Mouse (Mus musculus) G1E (cell line): ENCODE results near the gene Apba3. TPM values are rescaled to one million over a fixed set of nuclear protein-coding genes. Genes with fewer than 3 reads are reported as not detected.

Experiments used
- ATAC-seq: 2 replicates; pipeline ENCODE4 v1.8.0; 2016; ENCODE audit warnings: mild to moderate bottlenecking; ENCODE audit not compliant: insufficient number of reproducible peaks, poor library complexity, low FRiP score, severe bottlenecking; ENCODE audit errors: extremely low read depth
- DNase-seq: peaks from one replicate; pipeline ENCODE4 v3.0.0; 2012; ENCODE audit warnings: low spot score
- H3K27me3 ChIP-seq: 2 replicates; pipeline ENCODE4 v1.6.1; 2012; ENCODE audit warnings: mild to moderate bottlenecking, low read length, inconsistent platforms; ENCODE audit not compliant: insufficient read depth
- H3K36me3 ChIP-seq: replicated peaks from 2 replicates; pipeline ENCODE3; 2012; ENCODE audit warnings: mild to moderate bottlenecking, inconsistent platforms
- H3K4me1 ChIP-seq: 2 replicates; pipeline ENCODE4 v1.6.1; 2012; ENCODE audit warnings: low read depth, low read length, inconsistent platforms, mixed read lengths; ENCODE audit not compliant: insufficient read depth
- H3K4me3 ChIP-seq: 2 replicates; pipeline ENCODE4 v1.5.1; 2012; ENCODE audit warnings: low read depth, mild to moderate bottlenecking, inconsistent platforms, low read length, moderate library complexity, mixed read lengths
- H3K9me3 ChIP-seq: replicated peaks from 2 replicates; pipeline ENCODE4 v1.6.1; 2012; ENCODE audit warnings: inconsistent platforms
- CTCF ChIP-seq: IDR thresholded peaks from 2 replicates; pipeline ENCODE4 v1.5.1; 2012; ENCODE audit warnings: low read depth, low read length, inconsistent platforms, mixed read lengths
- GATA1 ChIP-seq: IDR thresholded peaks from 2 replicates; pipeline ENCODE4 v1.6.1; 2012; ENCODE audit warnings: borderline replicate concordance, low read length, inconsistent platforms, mixed read lengths
- GATA2 ChIP-seq: IDR thresholded peaks from 2 replicates; pipeline ENCODE4 v1.6.1; 2012; ENCODE audit warnings: low read depth, low read length, inconsistent platforms, borderline replicate concordance
- POLR2AphosphoS5 ChIP-seq: IDR thresholded peaks from 2 replicates; pipeline ENCODE4 v1.6.1; 2012; ENCODE audit warnings: low read depth, low read length, inconsistent platforms; ENCODE audit not compliant: insufficient replicate concordance
- TAL1 ChIP-seq: conservative IDR thresholded peaks from 2 replicates; pipeline ENCODE4 v1.6.1; 2012; ENCODE audit warnings: low read depth, low read length, inconsistent platforms, mixed read lengths
- polyA plus RNA-seq: library from polyadenylated mRNA; stranded (reverse); fragments of >175 nt; gene quantifications from 2 replicates; pipeline ENCODE4 v1.2.3, GENCODE M21; 2012
- total RNA-seq, 2 experiments: library from RNA; stranded (forward) in 1 of 2; stranded (reverse) in 1 of 2; fragments of 200-1000 nt in 1 of 2; fragments of >200 nt in 1 of 2; fragmentation: Nextera tagmentation in 1 of 2; gene quantifications; 2 replicates each; pipeline ENCODE4 v1.2.3; 2014 to 2017

Apba3 gene
- total and polyA plus RNA-seq, 3 experiments: 27.9 to 113 (median 44.6) TPM

GRCm38 (mm10) chr10:81313581-81313980, 46.8 kb downstream of the Apba3 start:
- Histone ChIP-seq H3K36me3 (peaks cover 100% of the 10 kb centered on the region), H3K27me3 (no peaks in the 10 kb centered on the region), H3K9me3 (no peaks in the 10 kb centered on the region), H3K4me3 (no peak overlapping the region), H3K4me1 (peaks cover 69% of the 10 kb centered on the region)
- ATAC-seq (no peak), DNase-seq (no peak)
- TF ChIP-seq CTCF (no peak), POLR2AphosphoS5 (no peak), GATA2 (no peak), TAL1 (no peak), GATA1 (no peak)

- H3K9me3 ChIP-seq: no peaks in the 10 kb centered on the region
- no peak for ATAC-seq
- TF ChIP-seq GATA1 (no peak), TAL1 (no peak), POLR2AphosphoS5 (no peak), CTCF (no peak), GATA2 (no peak)
- H3K4me1 ChIP-seq: peaks cover 71% of the 10 kb centered on the region
- peaks cover 100% of the 10 kb centered on the region for H3K36me3 ChIP-seq
- DNase-seq: no peak
- no peaks in the 10 kb centered on the region for H3K27me3 ChIP-seq
- H3K4me3 ChIP-seq: no peak overlapping the region
Observed at GRCm38 (mm10) chr10:81314201-81314600, 47.4 kb downstream of the Apba3 start.

DNA sequence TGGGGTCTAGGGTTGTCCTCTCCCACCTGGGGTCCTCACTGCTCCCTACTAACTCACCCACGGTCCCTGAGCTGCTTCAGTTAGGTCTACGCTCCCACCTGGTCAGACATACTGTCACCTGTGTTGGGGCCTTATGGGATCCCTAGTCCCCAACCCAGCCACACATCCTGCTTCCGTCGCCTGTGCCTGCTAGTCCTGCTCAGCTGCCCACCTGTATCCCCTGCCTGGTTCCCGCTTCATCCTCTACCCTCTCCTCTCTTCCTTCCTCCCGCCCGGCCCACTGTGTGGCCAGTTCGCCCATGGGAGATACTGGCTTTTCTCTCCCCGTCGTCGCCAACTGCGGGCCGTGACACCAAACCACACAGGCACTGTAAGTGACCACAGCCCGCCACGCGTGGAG, 48.8 kb downstream of the Apba3 start:
- no peak for TF ChIP-seq POLR2AphosphoS5
- TF ChIP-seq CTCF: no peak
- TF ChIP-seq GATA2: no peak
- no peak for TF ChIP-seq GATA1
- TF ChIP-seq TAL1: no peak
- H3K9me3 ChIP-seq: no peaks in the 10 kb centered on the region
- H3K27me3 ChIP-seq: no peaks in the 10 kb centered on the region
- peaks cover 78% of the 10 kb centered on the region for H3K4me1 ChIP-seq
- peaks cover 89% of the 10 kb centered on the region for H3K36me3 ChIP-seq
- no peak overlapping the region for H3K4me3 ChIP-seq
- no peak for ATAC-seq
- no peak for DNase-seq

DNA sequence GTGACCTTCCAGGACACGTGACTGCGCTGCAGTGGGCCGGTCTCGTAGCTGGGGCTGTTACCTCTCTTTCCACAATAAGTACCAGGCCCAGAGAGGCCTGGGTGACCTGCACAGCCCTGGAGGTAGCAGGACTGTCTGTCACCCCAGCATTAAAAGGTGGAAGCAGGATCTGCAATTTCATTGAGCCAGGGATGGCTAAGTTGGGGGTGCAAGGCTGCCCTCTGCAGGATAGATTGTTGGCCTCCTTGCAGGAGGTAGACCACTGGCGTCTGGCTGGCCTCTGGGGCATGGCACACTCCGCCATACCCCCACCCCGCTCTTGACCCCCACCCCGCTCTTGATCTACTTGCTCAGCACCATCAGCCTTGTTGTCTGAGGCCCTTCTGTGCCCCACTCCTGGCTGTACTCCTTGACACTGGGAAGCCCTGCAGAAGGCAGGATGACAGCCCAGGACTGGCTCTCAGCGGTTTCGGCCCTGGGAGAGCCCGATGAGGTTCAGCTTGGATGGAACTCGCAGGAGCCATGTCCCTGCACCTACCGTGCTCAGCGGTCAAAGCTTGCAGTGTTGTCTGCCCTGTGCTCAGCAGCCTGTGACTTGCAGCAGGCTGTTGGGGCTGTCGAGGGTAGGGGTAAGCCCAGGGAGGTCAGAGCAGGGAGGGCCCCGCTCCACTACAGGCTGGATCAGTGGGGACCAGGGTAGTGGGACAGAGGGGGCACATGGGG, 49.7 kb downstream of the Apba3 start:
- ATAC-seq: no peak
- peaks cover 80% of the 10 kb centered on the region for H3K36me3 ChIP-seq

GRCm38 (mm10) chr10:81317273-81317672, 50.5 kb downstream of the Apba3 start:
- Histone ChIP-seq H3K4me1 (peaks cover 75% of the 10 kb centered on the region), H3K27me3 (no peaks in the 10 kb centered on the region), H3K4me3 (peak overlapping the region; percentile 49; the same call in 1 of the 2 replicates), H3K9me3 (no peaks in the 10 kb centered on the region), H3K36me3 (peaks cover 76% of the 10 kb centered on the region)
- TF ChIP-seq TAL1 (no peak), GATA1 (no peak), CTCF (no peak), POLR2AphosphoS5 (no peak), GATA2 (no peak)
- ATAC-seq (no peak), DNase-seq (peak; percentile 52)

More for the DNA sequence above, 49.7 kb downstream of the Apba3 start:
- TF ChIP-seq CTCF (no peak), POLR2AphosphoS5 (no peak), GATA2 (no peak), TAL1 (no peak), GATA1 (no peak)
- peak; percentile 40 for DNase-seq
- Histone ChIP-seq H3K27me3 (no peaks in the 10 kb centered on the region), H3K4me1 (peaks cover 69% of the 10 kb centered on the region), H3K9me3 (no peaks in the 10 kb centered on the region), H3K4me3 (peak overlapping the region; percentile 49; the same call in 1 of the 2 replicates)

GRCm38 (mm10) chr10:81318589-81319329, 52.0 kb downstream of the Apba3 start:
- ATAC-seq: no peak
- no peak for DNase-seq

More at GRCm38 (mm10) chr10:81318589-81319329, 52.0 kb downstream of the Apba3 start:
- Histone ChIP-seq H3K4me3 (peak overlapping the region; percentile 98; the same call in 1 of the 2 replicates), H3K36me3 (peaks cover 76% of the 10 kb centered on the region), H3K27me3 (no peaks in the 10 kb centered on the region; the same call in 1 of the 2 replicates), H3K9me3 (no peaks in the 10 kb centered on the region), H3K4me1 (peaks cover 78% of the 10 kb centered on the region)
- TF ChIP-seq GATA1 (no peak), GATA2 (no peak), POLR2AphosphoS5 (no peak), TAL1 (no peak), CTCF (no peak)
